Mouse (Mus musculus) myocyte (in vitro differentiated cells): ENCODE data around the gene Gabra4. TPM values are rescaled to one million over a fixed set of nuclear protein-coding genes. Genes with fewer than 3 reads are reported as not detected.

Experiments
- H3K27me3 ChIP-seq: one replicate; pipeline ENCODE4 v1.6.1; 2011; ENCODE audit not compliant: control insufficient read depth, insufficient read depth, insufficient read length
- H3K36me3 ChIP-seq: one replicate; pipeline ENCODE4 v1.6.1; 2011; ENCODE audit not compliant: control insufficient read depth, insufficient read depth
- H3K4me2 ChIP-seq: one replicate; pipeline ENCODE4 v1.6.1; 2011; ENCODE audit warnings: low read depth, control low read depth
- H3K4me3 ChIP-seq: one replicate; pipeline ENCODE4 v1.5.1; 2011; ENCODE audit warnings: mild to moderate bottlenecking, control low read depth, moderate library complexity
- H3K79me2 ChIP-seq: one replicate; pipeline ENCODE4 v1.6.1; 2011; ENCODE audit not compliant: control insufficient read depth, insufficient read depth
- H3ac ChIP-seq: one replicate; pipeline ENCODE4 v1.6.1; 2011; ENCODE audit not compliant: control insufficient read depth, insufficient read length
- CEBPB ChIP-seq: IDR thresholded peaks from 2 replicates; pipeline ENCODE4 v1.6.1; 2011; ENCODE audit warnings: mild to moderate bottlenecking, moderate library complexity; ENCODE audit not compliant: poor library complexity, insufficient read depth, severe bottlenecking
- E2F4 ChIP-seq: IDR thresholded peaks from one replicate; pipeline ENCODE4 v1.6.1; 2011; ENCODE audit warnings: mild to moderate bottlenecking, control low read depth, moderate library complexity; ENCODE audit not compliant: insufficient read depth
- MAX ChIP-seq: IDR thresholded peaks from one replicate; pipeline ENCODE4 v1.6.1; 2011; ENCODE audit warnings: low read depth, mild to moderate bottlenecking, control low read depth
- MYOD1 ChIP-seq, 3 experiments: IDR thresholded peaks; one replicate each; pipeline ENCODE4 v1.6.1; 2011; ENCODE audit warnings: control low read depth in 2 of 3, low read depth in 2 of 3, mild to moderate bottlenecking in 2 of 3, moderate library complexity in 1 of 3; ENCODE audit not compliant: insufficient read length in 2 of 3, control insufficient read depth in 1 of 3
- MYOG ChIP-seq, 3 experiments: IDR thresholded peaks; one replicate each; pipeline ENCODE4 v1.6.1; 2011; ENCODE audit warnings: control low read depth in 2 of 3, low read depth in 2 of 3, mild to moderate bottlenecking in 2 of 3; ENCODE audit not compliant: insufficient read length in 2 of 3, control insufficient read depth in 1 of 3, insufficient read depth in 1 of 3
- POLR2A ChIP-seq: IDR thresholded peaks from one replicate; pipeline ENCODE4 v1.6.1; 2011; ENCODE audit warnings: low read depth, mild to moderate bottlenecking, control low read depth, moderate library complexity; ENCODE audit not compliant: insufficient read length
- POLR2AphosphoS2 ChIP-seq: IDR thresholded peaks from one replicate; pipeline ENCODE4 v1.6.1; 2011; ENCODE audit warnings: low read depth, control low read depth; ENCODE audit not compliant: insufficient read length
- REST ChIP-seq: IDR thresholded peaks from one replicate; pipeline ENCODE4 v1.6.1; 2011; ENCODE audit warnings: mild to moderate bottlenecking, control low read depth, moderate library complexity; ENCODE audit not compliant: insufficient read depth, insufficient read length
- SRF ChIP-seq: IDR thresholded peaks from one replicate; pipeline ENCODE4 v1.6.1; 2011; ENCODE audit warnings: low read depth; ENCODE audit not compliant: control insufficient read depth, insufficient read length
- TCF12 ChIP-seq: IDR thresholded peaks from one replicate; pipeline ENCODE4 v1.6.1; 2011; ENCODE audit warnings: mild to moderate bottlenecking, control low read depth; ENCODE audit not compliant: poor library complexity, insufficient read depth, severe bottlenecking
- TCF3 ChIP-seq: IDR thresholded peaks from one replicate; pipeline ENCODE4 v1.6.1; 2011; ENCODE audit warnings: low read depth, control low read depth; ENCODE audit not compliant: insufficient read length
- USF1 ChIP-seq: IDR thresholded peaks from one replicate; pipeline ENCODE4 v1.6.1; 2011; ENCODE audit warnings: low read depth, mild to moderate bottlenecking, control low read depth, moderate library complexity
- polyA plus RNA-seq: library from polyadenylated mRNA; unstranded; fragments of >200 nt; fragmentation: generic; extraction: Trizol; gene quantifications from one replicate; pipeline ENCODE4 v1.2.1, GENCODE M21; 2012; ENCODE audit warnings: missing spikeins

The Gabra4 gene
- polyA plus RNA-seq, 1 experiment, result not detected

DNA sequence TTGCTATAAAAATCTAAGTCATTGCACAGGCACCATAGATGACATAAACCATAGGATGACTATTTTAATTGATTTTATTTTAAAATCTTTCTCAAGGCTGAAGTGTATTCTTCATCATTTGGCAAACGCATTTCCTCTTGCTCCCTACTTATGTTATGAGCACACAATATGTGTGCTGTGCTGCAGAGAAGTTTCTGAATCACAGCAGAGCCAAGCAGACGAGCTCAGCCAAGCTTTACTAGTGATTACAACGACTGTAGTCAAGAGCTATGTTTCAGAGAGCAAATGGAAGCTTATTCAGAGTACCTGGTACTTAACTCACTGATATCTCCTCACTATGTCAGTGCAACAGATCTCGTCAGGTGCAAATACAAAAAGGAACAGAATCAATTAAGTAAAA, 41.4 kb downstream of the Gabra4 start:
- Histone ChIP-seq H3K36me3 (no peaks in the 10 kb centered on the region), H3K79me2 (no peaks in the 10 kb centered on the region), H3K4me2 (no peak overlapping the region), H3K4me3 (no peak overlapping the region), H3ac (no peak overlapping the region), H3K27me3 (no peaks in the 10 kb centered on the region)
- no peak for TF ChIP-seq TCF12
- no peak for TF ChIP-seq SRF
- TF ChIP-seq E2F4, result no peak
- TF ChIP-seq MYOG (IDR thresholded peaks at IDR 0.05; ENCODE audit: control insufficient read depth in 1 of 3, insufficient read depth in 1 of 3, insufficient read length in 2 of 3, low read depth in 2 of 3), result no peak
- no peak for TF ChIP-seq MAX
- TF ChIP-seq CEBPB, result no peak
- TF ChIP-seq POLR2AphosphoS2, result no peak
- TF ChIP-seq REST, result no peak
- TF ChIP-seq MYOD1 (IDR thresholded peaks at IDR 0.05; ENCODE audit: control insufficient read depth in 1 of 3, insufficient read length in 2 of 3, low read depth in 2 of 3), result no peak
- TF ChIP-seq POLR2A, result no peak
- TF ChIP-seq TCF3, result no peak
- no peak for TF ChIP-seq USF1

- TF ChIP-seq POLR2A (no peak), CEBPB (no peak), POLR2AphosphoS2 (no peak), TCF3 (no peak), TCF12 (no peak), MAX (no peak), REST (no peak), MYOG (IDR thresholded peaks at IDR 0.05; ENCODE audit: control insufficient read depth in 1 of 3, insufficient read depth in 1 of 3, insufficient read length in 2 of 3, low read depth in 2 of 3) (no peak), E2F4 (no peak), SRF (no peak)
- no peak overlapping the region for H3ac ChIP-seq
- H3K4me3 ChIP-seq, result no peak overlapping the region
- no peaks in the 10 kb centered on the region for H3K27me3 ChIP-seq
- H3K79me2 ChIP-seq, result no peaks in the 10 kb centered on the region
- H3K36me3 ChIP-seq, result no peaks in the 10 kb centered on the region
- H3K4me2 ChIP-seq, result no peak overlapping the region
Measured at GRCm38 (mm10) chr5:71614311-71614710, 43.8 kb downstream of the Gabra4 start.

DNA sequence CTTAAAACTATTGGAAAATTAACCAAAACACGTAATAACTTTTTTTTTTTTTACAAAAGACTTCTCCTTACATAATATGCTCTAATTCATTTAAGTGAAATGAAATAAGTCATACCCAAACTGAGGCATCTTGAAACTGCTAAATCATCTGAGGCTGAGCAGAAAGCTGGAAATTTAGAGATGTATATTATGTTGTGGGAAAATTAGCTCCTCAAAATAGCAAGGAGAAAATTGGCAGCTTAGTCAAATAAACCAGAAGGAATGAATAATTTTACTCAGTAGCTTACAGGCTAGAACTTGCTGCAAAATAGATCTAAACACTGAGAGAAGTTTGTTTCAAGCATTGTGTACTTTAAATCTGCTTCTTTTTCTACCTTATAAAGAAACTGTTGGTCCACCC, 49.4 kb downstream of the Gabra4 start:
- Histone ChIP-seq H3ac (no peak overlapping the region), H3K4me3 (no peak overlapping the region), H3K36me3 (no peaks in the 10 kb centered on the region), H3K79me2 (no peaks in the 10 kb centered on the region), H3K27me3 (no peaks in the 10 kb centered on the region), H3K4me2 (no peak overlapping the region)
- TF ChIP-seq POLR2AphosphoS2, result no peak
- TF ChIP-seq TCF3, result no peak
- no peak for TF ChIP-seq REST
- no peak for TF ChIP-seq MYOD1 (IDR thresholded peaks at IDR 0.05; ENCODE audit: control insufficient read depth in 1 of 3, insufficient read length in 2 of 3, low read depth in 2 of 3)
- TF ChIP-seq CEBPB, result no peak
- no peak for TF ChIP-seq MYOG (IDR thresholded peaks at IDR 0.05; ENCODE audit: control insufficient read depth in 1 of 3, insufficient read depth in 1 of 3, insufficient read length in 2 of 3, low read depth in 2 of 3)
- TF ChIP-seq E2F4, result no peak
- TF ChIP-seq POLR2A, result no peak
- TF ChIP-seq USF1, result no peak

- no peak overlapping the region for H3K4me2 ChIP-seq
- H3K36me3 ChIP-seq, result no peaks in the 10 kb centered on the region
- no peaks in the 10 kb centered on the region for H3K79me2 ChIP-seq
- no peak for TF ChIP-seq TCF12
- TF ChIP-seq CEBPB, result no peak
- TF ChIP-seq MAX, result no peak
- TF ChIP-seq USF1, result no peak
- no peak for TF ChIP-seq MYOG (IDR thresholded peaks at IDR 0.05; ENCODE audit: control insufficient read depth in 1 of 3, insufficient read depth in 1 of 3, insufficient read length in 2 of 3, low read depth in 2 of 3)
- TF ChIP-seq MYOD1 (IDR thresholded peaks at IDR 0.05; ENCODE audit: control insufficient read depth in 1 of 3, insufficient read length in 2 of 3, low read depth in 2 of 3), result no peak
- no peak for TF ChIP-seq POLR2AphosphoS2
- TF ChIP-seq REST, result no peak
- TF ChIP-seq SRF, result no peak
- no peak for TF ChIP-seq E2F4
- TF ChIP-seq POLR2A, result no peak
- no peaks in the 10 kb centered on the region for H3K27me3 ChIP-seq
- no peak overlapping the region for H3K4me3 ChIP-seq
- no peak overlapping the region for H3ac ChIP-seq
Measured at GRCm38 (mm10) chr5:71606907-71607306, 51.2 kb downstream of the Gabra4 start.

DNA sequence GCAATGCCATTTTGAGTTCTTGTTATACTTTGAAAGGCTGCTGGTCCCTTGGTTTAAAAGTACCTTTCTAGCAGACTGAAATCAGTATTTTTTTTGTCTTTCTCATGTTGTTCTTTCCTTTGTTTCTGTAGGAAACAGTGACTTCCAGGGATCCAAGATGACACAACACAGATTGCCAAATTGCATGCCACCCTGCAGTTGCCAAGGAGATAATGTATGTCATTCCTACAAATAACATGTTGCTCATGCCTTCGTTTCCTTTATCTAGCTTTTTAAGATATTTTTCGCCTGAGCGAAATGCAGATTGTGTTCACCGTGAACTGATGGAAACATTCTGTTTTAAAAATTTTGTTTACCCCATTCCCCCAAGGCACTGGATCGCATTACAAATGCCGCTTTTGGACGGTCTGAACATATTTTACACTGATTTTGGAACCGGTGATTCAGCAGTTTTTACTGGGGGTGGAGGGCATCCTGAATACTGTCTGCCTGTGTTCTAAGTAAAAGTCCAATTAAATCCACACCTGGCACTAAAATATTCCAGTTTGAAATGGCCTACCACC, 53.9 kb downstream of the Gabra4 start:
- TF ChIP-seq MYOD1 (IDR thresholded peaks at IDR 0.05; ENCODE audit: control insufficient read depth in 1 of 3, insufficient read length in 2 of 3, low read depth in 2 of 3) (no peak), E2F4 (no peak), REST (no peak), POLR2AphosphoS2 (no peak), MAX (no peak), CEBPB (no peak), TCF3 (no peak), USF1 (no peak), SRF (no peak), MYOG (IDR thresholded peaks at IDR 0.05; ENCODE audit: control insufficient read depth in 1 of 3, insufficient read depth in 1 of 3, insufficient read length in 2 of 3, low read depth in 2 of 3) (no peak), TCF12 (no peak), POLR2A (no peak)
- H3K27me3 ChIP-seq, result no peaks in the 10 kb centered on the region
- H3ac ChIP-seq, result no peak overlapping the region
- no peak overlapping the region for H3K4me3 ChIP-seq
- no peaks in the 10 kb centered on the region for H3K36me3 ChIP-seq
- H3K79me2 ChIP-seq, result no peaks in the 10 kb centered on the region
- no peak overlapping the region for H3K4me2 ChIP-seq
